Mouse (Mus musculus) neural tube, embryonic 11.5 days (tissue): ENCODE measurements around the gene Acsm5. TPM values are rescaled to one million over a fixed set of nuclear protein-coding genes. Genes with fewer than 3 reads are reported as not detected.

Source experiments
- ATAC-seq: fragments of 200-750 bp; cut with Nextera tagmentation; 2 replicates; pipeline ENCODE4 v1.8.0; 2017; ENCODE audit warnings: moderate number of reproducible peaks, mild to moderate bottlenecking, moderate TSS enrichment, moderate library complexity; ENCODE audit not compliant: insufficient read depth, low FRiP score, low TSS enrichment
- DNase-seq: peaks from one replicate; pipeline ENCODE4 v3.0.0-alpha.2; 2015; ENCODE audit warnings: low spot score
- H3K27ac ChIP-seq: fragments of 300-500 bp; sonication (generic); 2 replicates; pipeline ENCODE4 v1.5.1; 2014; ENCODE audit warnings: low read depth, mild to moderate bottlenecking, low read length
- H3K27me3 ChIP-seq: fragments of 300-500 bp; sonication (generic); 2 replicates; pipeline ENCODE4 v1.6.1; 2014; ENCODE audit warnings: mild to moderate bottlenecking, low read length, mixed read lengths; ENCODE audit not compliant: control insufficient read depth, insufficient read depth
- H3K36me3 ChIP-seq: fragments of 300-500 bp; sonication (generic); 2 replicates; pipeline ENCODE4 v1.6.1; 2014; ENCODE audit warnings: mild to moderate bottlenecking, low read length, moderate library complexity, mixed read lengths; ENCODE audit not compliant: control insufficient read depth, insufficient read depth
- H3K4me1 ChIP-seq: fragments of 300-500 bp; sonication (generic); 2 replicates; pipeline ENCODE4 v1.6.1; 2014; ENCODE audit warnings: low read length, mixed read lengths; ENCODE audit not compliant: control insufficient read depth, insufficient read depth
- H3K4me2 ChIP-seq: fragments of 300-500 bp; sonication (generic); 2 replicates; pipeline ENCODE4 v1.6.1; 2014; ENCODE audit warnings: low read depth, mild to moderate bottlenecking, moderate library complexity
- H3K4me3 ChIP-seq: fragments of 300-500 bp; sonication (generic); 2 replicates; pipeline ENCODE4 v1.5.1; 2014; ENCODE audit warnings: low read depth, low read length
- H3K9ac ChIP-seq: fragments of 300-500 bp; sonication (generic); 2 replicates; pipeline ENCODE4 v1.6.1; 2014; ENCODE audit warnings: mild to moderate bottlenecking, low read length
- H3K9me3 ChIP-seq: fragments of 300-500 bp; sonication (generic); 2 replicates; pipeline ENCODE4 v1.6.1; 2016; ENCODE audit warnings: low read length; ENCODE audit not compliant: control insufficient read depth
- WGBS: fragments of 180-500 bp; shearing (Covaris S2); extraction: QIAGEN DNeasy Blood & Tissue Kit; methylation state at CpG from one replicate; pipeline ENCODE4 v1.1.7; 2014; 5-methylcytosine and 5-hydroxymethylcytosine counted together
- polyA plus RNA-seq: library from polyadenylated mRNA; unstranded; fragments of >200 nt; fragmentation: Nextera tagmentation; extraction: Ambion mirVana; gene quantifications from 2 replicates; pipeline ENCODE4 v1.2.1, GENCODE M21; 2014

Acsm5 gene
- not detected in 2 replicates for polyA plus RNA-seq

- no peak within 1 kb of the TSS for H3K4me2 ChIP-seq
- no peaks in the 10 kb centered on the region for H3K27me3 ChIP-seq
- H3K4me3 ChIP-seq = no peak within 1 kb of the TSS
- H3K36me3 ChIP-seq = no peaks in the 10 kb centered on the region
- no peaks in the 10 kb centered on the region for H3K4me1 ChIP-seq
- no peak within 1 kb of the TSS for H3K9ac ChIP-seq
- H3K9me3 ChIP-seq = no peaks in the 10 kb centered on the region
- DNase-seq (no peak), ATAC-seq (no peak)
- H3K27ac ChIP-seq = no peak within 1 kb of the TSS
- WGBS = 74% methylated on average over 5 of the region's 5 CpGs
These were observed at the start of gene Acsm5 for GRCm38 (mm10) chr7:119519163-119519562. Gene Acsm5, plus strand, starts transcription at chr7:119519463.

GRCm38 (mm10) chr7:119476500-119477389 is 42.5 kb upstream of the Acsm5 start:
- Histone ChIP-seq H3K36me3 (no peaks in the 10 kb centered on the region), H3K9ac (no peak overlapping the region), H3K4me2 (no peak overlapping the region), H3K9me3 (no peaks in the 10 kb centered on the region), H3K4me3 (no peak overlapping the region), H3K4me1 (no peaks in the 10 kb centered on the region), H3K27me3 (no peaks in the 10 kb centered on the region), H3K27ac (no peak overlapping the region)
- WGBS = 74% methylated on average over 33 of the region's 33 CpGs
- ATAC-seq (no peak), DNase-seq (no peak)

- no peak within 1 kb of the TSS for H3K9ac ChIP-seq
- H3K4me3 ChIP-seq = no peak within 1 kb of the TSS
- ATAC-seq (no peak), DNase-seq (no peak)
- no peak within 1 kb of the TSS for H3K4me2 ChIP-seq
- no peaks in the 10 kb centered on the region for H3K27me3 ChIP-seq
- H3K9me3 ChIP-seq = no peaks in the 10 kb centered on the region
- H3K4me1 ChIP-seq = no peaks in the 10 kb centered on the region
- no peak within 1 kb of the TSS for H3K27ac ChIP-seq
- no peaks in the 10 kb centered on the region for H3K36me3 ChIP-seq
These were observed 40.0 kb upstream of the Acsm5 start, which contains the start of gene Umod for GRCm38 (mm10) chr7:119479256-119479655. Gene Umod, minus strand, starts transcription at chr7:119479282.

- 87% methylated on average over 4 of the region's 4 CpGs for WGBS
- no peak overlapping the region for H3K27ac ChIP-seq
These were observed 35.1 kb upstream of the Acsm5 start for GRCm38 (mm10) chr7:119484154-119484553.

GRCm38 (mm10) chr7:119486683-119487082 is 32.6 kb upstream of the Acsm5 start:
- no peaks in the 10 kb centered on the region for H3K4me1 ChIP-seq
- H3K9me3 ChIP-seq = no peaks in the 10 kb centered on the region
- WGBS = 88% methylated on average over 5 of the region's 5 CpGs
- no peak overlapping the region for H3K4me3 ChIP-seq
- H3K27ac ChIP-seq = no peak overlapping the region
- H3K36me3 ChIP-seq = no peaks in the 10 kb centered on the region
- DNase-seq (no peak), ATAC-seq (no peak)
- H3K9ac ChIP-seq = no peak overlapping the region
- H3K27me3 ChIP-seq = no peaks in the 10 kb centered on the region
- no peak overlapping the region for H3K4me2 ChIP-seq

More at GRCm38 (mm10) chr7:119484154-119484553, 35.1 kb upstream of the Acsm5 start:
- Histone ChIP-seq H3K9ac (no peak overlapping the region), H3K27me3 (no peaks in the 10 kb centered on the region), H3K9me3 (no peaks in the 10 kb centered on the region), H3K4me2 (no peak overlapping the region), H3K4me1 (no peaks in the 10 kb centered on the region), H3K36me3 (no peaks in the 10 kb centered on the region), H3K4me3 (no peak overlapping the region)
- ATAC-seq (no peak), DNase-seq (no peak)

GRCm38 (mm10) chr7:119490041-119490780 is 29.1 kb upstream of the Acsm5 start:
- Histone ChIP-seq H3K4me3 (no peak overlapping the region), H3K9me3 (no peaks in the 10 kb centered on the region), H3K27ac (no peak overlapping the region), H3K4me2 (no peak overlapping the region), H3K9ac (no peak overlapping the region), H3K4me1 (no peaks in the 10 kb centered on the region), H3K27me3 (no peaks in the 10 kb centered on the region), H3K36me3 (no peaks in the 10 kb centered on the region)
- DNase-seq (no peak), ATAC-seq (no peak)
- 87% methylated on average over 4 of the region's 4 CpGs for WGBS

GRCm38 (mm10) chr7:119511143-119511542 is 8.1 kb upstream of the Acsm5 start:
- no peaks in the 10 kb centered on the region for H3K9me3 ChIP-seq
- WGBS = 83% methylated on average over 4 of the region's 4 CpGs
- no peaks in the 10 kb centered on the region for H3K27me3 ChIP-seq
- no peaks in the 10 kb centered on the region for H3K36me3 ChIP-seq
- no peak for DNase-seq
- H3K4me1 ChIP-seq = no peaks in the 10 kb centered on the region
- no peak overlapping the region for H3K4me2 ChIP-seq
- no peak overlapping the region for H3K27ac ChIP-seq
- H3K4me3 ChIP-seq = no peak overlapping the region
- ATAC-seq = no peak
- no peak overlapping the region for H3K9ac ChIP-seq

GRCm38 (mm10) chr7:119513056-119513455 is 6.2 kb upstream of the Acsm5 start:
- Histone ChIP-seq H3K9me3 (no peaks in the 10 kb centered on the region), H3K4me3 (no peak overlapping the region), H3K27me3 (no peaks in the 10 kb centered on the region), H3K27ac (no peak overlapping the region), H3K9ac (no peak overlapping the region), H3K4me1 (no peaks in the 10 kb centered on the region), H3K4me2 (no peak overlapping the region), H3K36me3 (no peaks in the 10 kb centered on the region)
- DNase-seq (peak; percentile 61), ATAC-seq (no peak)
- 33% methylated on average over 7 of the region's 7 CpGs for WGBS
